18 mouse cellular contexts compared by ENCODE assay signal in the genomic region with DNA sequence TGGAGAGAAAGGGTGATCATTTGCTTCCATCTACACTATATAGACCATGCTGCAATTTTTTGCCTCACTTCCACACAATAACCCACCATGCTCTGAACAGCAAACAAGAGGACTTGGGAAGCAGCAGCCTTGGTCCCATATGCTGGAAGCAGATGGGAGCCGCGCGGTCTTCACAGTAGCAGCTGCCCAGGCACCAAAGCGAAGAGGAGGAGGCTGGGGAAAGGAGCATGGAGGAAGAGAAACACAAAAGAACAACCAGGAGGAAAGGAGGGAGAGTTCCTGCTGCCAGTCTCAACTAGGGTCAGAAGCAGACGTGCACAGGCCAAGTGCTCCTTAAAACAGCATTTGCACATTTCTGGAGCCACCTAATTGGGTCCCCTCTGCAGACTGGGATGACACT.
DNase-seq lines count a peak whose midpoint lies in the region; ATAC-seq lines count a peak whose summit lies in the region.
"Had no signal": no experiment of that assay in that cellular context is flagged by ENCODE, and none has a peak within 500 bp of the region (broad histone marks: within the 10 kb centered on the region; RNA-seq: fewer than 3 reads in every experiment).

No protein-coding gene starts in this region.

- 0 out of 2 replicates have a peak, but pooled peaks have one; percentile 23 for ATAC-seq in forebrain, embryonic 13.5 days
- ATAC-seq in forebrain, embryonic 14.5 days = no peak
- ATAC-seq: intestine, embryonic 15.5 days; midbrain, embryonic 16.5 days had no signal

- no peaks in the 10 kb centered on the region for H3K9me3 ChIP-seq in forebrain, embryonic 13.5 days (replicated peaks)
- H3K9me3 ChIP-seq in forebrain, embryonic 14.5 days (replicated peaks; ENCODE audit: control insufficient read depth, low read length) = no peaks in the 10 kb centered on the region
- H3K9me3 ChIP-seq: heart, embryonic 15.5 days; intestine, embryonic 15.5 days; limb, embryonic 15.5 days had no signal

- no peak overlapping the region for H3K9ac ChIP-seq in forebrain, embryonic 13.5 days
- H3K9ac ChIP-seq in forebrain, embryonic 14.5 days (ENCODE audit: low read length) = no peak overlapping the region
- H3K9ac ChIP-seq: heart, embryonic 15.5 days; intestine, embryonic 15.5 days; limb, embryonic 15.5 days had no signal

- DNase-seq in forebrain, embryonic 14.5 days (ENCODE audit: low spot score) = no peak
- DNase-seq in layer of hippocampus, adult 11-12 months (ENCODE audit: low spot score) = peak; percentile 73
- DNase-seq in layer of hippocampus, adult 9-10 months (ENCODE audit: low spot score) = no peak
- DNase-seq in layer of hippocampus, adult 8-10 months (ENCODE audit: low spot score in 2 of 2) = peak; percentile 69 to 81
- DNase-seq in right cerebral cortex, postnatal 4 days = peak; percentile 26
- no peak for DNase-seq in T-cell, adult 2 months (ENCODE audit: low spot score)
- DNase-seq: adrenal gland, postnatal 10 days; cerebellum, adult 18-20 months; gastrocnemius, adult 2 months; lung, postnatal 14 days; thymus, postnatal 25 days had no signal

- no peaks in the 10 kb centered on the region for H3K27me3 ChIP-seq in forebrain, embryonic 13.5 days
- no peaks in the 10 kb centered on the region for H3K27me3 ChIP-seq in forebrain, embryonic 14.5 days (replicated peaks; ENCODE audit: control insufficient read depth, insufficient read depth, low read length)
- H3K27me3 ChIP-seq: CH12.LX; heart, embryonic 15.5 days; intestine, embryonic 15.5 days; limb, embryonic 15.5 days had no signal

- no peak overlapping the region for H3K4me3 ChIP-seq in forebrain, embryonic 13.5 days
- no peak overlapping the region for H3K4me3 ChIP-seq in forebrain, embryonic 14.5 days (ENCODE audit: low read depth, low read length)
- H3K4me3 ChIP-seq: gastrocnemius, adult 2 months; heart, embryonic 15.5 days; intestine, embryonic 15.5 days; limb, embryonic 15.5 days had no signal

- no peak overlapping the region for H3K27ac ChIP-seq in forebrain, embryonic 13.5 days
- no peak overlapping the region; the same call in 1 of the 2 replicates for H3K27ac ChIP-seq in forebrain, embryonic 14.5 days (ENCODE audit: low read depth, low read length)
- H3K27ac ChIP-seq: gastrocnemius, adult 2 months; heart, embryonic 15.5 days; intestine, embryonic 15.5 days; kidney, postnatal 0 days; limb, embryonic 15.5 days had no signal

- no peaks in the 10 kb centered on the region for H3K36me3 ChIP-seq in forebrain, embryonic 13.5 days (ENCODE audit: poor library complexity, severe bottlenecking)
- H3K36me3 ChIP-seq in forebrain, embryonic 14.5 days (ENCODE audit: control insufficient read depth, insufficient read depth, low read length) = no peaks in the 10 kb centered on the region
- H3K36me3 ChIP-seq: heart, embryonic 15.5 days; intestine, embryonic 15.5 days; limb, embryonic 15.5 days had no signal

- 78% methylated on average over 5 of the region's 5 CpGs for WGBS in forebrain, embryonic 13.5 days
- WGBS in forebrain, embryonic 14.5 days = 77% methylated on average over 5 of the region's 5 CpGs

- no peak overlapping the region for H3K4me2 ChIP-seq in forebrain, embryonic 13.5 days
- H3K4me2 ChIP-seq in forebrain, embryonic 14.5 days (ENCODE audit: low read length) = no peak overlapping the region
- H3K4me2 ChIP-seq: heart, embryonic 15.5 days; intestine, embryonic 15.5 days; limb, embryonic 15.5 days had no signal

- H3K4me1 ChIP-seq in forebrain, embryonic 13.5 days = peaks cover 16% of the 10 kb centered on the region
- peaks cover 13% of the 10 kb centered on the region for H3K4me1 ChIP-seq in forebrain, embryonic 14.5 days (ENCODE audit: control insufficient read depth, insufficient read depth, low read length)
- H3K4me1 ChIP-seq: intestine, embryonic 15.5 days had no signal

Comparison
In these comparisons a context has a peak if more than half of its experiments do, and no peak if none do; other contexts are left out.
1. DNase-seq: peak in layer of hippocampus, adult 11-12 months (single experiment), layer of hippocampus, adult 8-10 months (2 of 2) and right cerebral cortex, postnatal 4 days (single experiment); none in forebrain, embryonic 14.5 days (single experiment), layer of hippocampus, adult 9-10 months (single experiment) and T-cell, adult 2 months (single experiment).